Mouse (Mus musculus): ENCODE results near the gene Acsl1.

DNA sequence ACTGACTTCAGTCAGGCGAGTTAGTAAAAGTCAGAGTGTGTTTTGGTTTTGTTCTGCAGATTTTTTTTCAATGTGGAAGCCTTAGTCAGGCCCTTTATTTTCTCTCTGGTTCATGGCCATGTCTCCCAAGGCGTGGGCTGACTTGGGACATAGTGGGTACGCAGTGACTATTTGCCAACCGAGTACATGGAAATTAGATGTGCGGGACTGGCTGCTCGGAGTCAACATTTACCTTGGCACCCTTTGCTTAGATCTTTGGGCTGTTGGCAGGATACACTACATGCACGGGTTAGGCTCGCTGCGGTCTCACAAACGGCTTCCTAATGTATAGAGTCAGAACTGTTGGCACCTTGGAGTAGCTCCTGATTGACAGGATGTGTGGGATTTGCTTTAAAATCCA lies 7.9 kb downstream of the Acsl1 start:
- TF ChIP-seq CTCF (IDR thresholded peaks at IDR 0.05; ENCODE audit: extremely low read depth, insufficient read length, insufficient replicate concordance, low read depth, low read length), result no peak
- TF ChIP-seq POLR2A (IDR thresholded peaks at IDR 0.05; ENCODE audit: low read depth, low read length), result no peak
